Mouse (Mus musculus): ENCODE results near the gene Plce1. TPM values are rescaled to one million over a fixed set of nuclear protein-coding genes. Genes with fewer than 3 reads are reported as not detected.
"Not testable (repeated sequence)": the region's sequence is repeated elsewhere in the genome, so short reads cannot be mapped to it uniquely, and the experiment has no call there.

The Plce1 gene
- polyA plus RNA-seq, 1 experiment from 2014 or later = 3.9 TPM

DNA sequence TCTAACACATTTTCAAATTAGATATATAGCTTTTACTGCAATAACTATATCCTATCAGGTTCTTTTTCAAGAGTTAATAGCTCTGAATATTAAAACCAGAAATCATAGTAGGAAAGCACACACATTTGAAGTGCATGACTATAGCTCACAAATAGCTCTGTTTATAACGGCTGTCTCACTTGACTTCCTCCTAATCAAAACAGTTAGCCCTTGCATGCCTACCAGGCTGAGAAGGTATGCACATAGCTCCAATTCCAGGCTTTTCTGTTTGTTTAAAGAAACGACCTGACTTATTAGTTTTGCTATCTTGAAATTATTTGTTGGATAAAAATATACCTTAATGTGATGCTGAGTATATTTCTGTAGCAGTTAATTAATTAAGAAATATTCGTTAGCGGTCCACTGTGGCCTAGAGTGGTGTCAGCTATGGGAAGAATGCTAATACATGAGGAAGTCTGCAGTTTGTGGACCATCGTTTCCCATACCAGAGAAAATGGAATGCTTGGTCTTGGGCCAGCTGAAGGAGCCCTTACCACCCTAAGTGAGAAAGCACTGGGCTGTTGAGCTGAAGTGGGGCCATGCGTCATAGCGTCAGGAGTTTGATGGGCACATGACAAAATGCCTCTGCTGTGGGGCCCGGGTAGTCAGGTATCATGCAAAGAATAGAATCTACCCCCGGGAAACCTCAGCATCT, 146.3 kb downstream of the Plce1 start:
- 87% methylated on average over 9 of the region's 9 CpGs for WGBS
- Histone ChIP-seq H3K4me1 (ENCODE audit: control insufficient read depth, insufficient read depth, low read length) (no peaks in the 10 kb centered on the region), H3K4me3 (ENCODE audit: low read depth, low read length) (no peak overlapping the region), H3K36me3 (ENCODE audit: control insufficient read depth, insufficient read depth, low read length) (no peaks in the 10 kb centered on the region), H3K27ac (ENCODE audit: low read depth, low read length) (no peak overlapping the region), H3K4me2 (ENCODE audit: low read depth, low read length) (no peak overlapping the region), H3K9ac (replicated peaks; ENCODE audit: low read depth, low read length) (no peak overlapping the region), H3K9me3 (ENCODE audit: control insufficient read depth, low read length) (no peaks in the 10 kb centered on the region), H3K27me3 (ENCODE audit: control insufficient read depth, insufficient read depth, low read length) (no peaks in the 10 kb centered on the region)
- no peak for ATAC-seq (ENCODE audit: low read depth)

DNA sequence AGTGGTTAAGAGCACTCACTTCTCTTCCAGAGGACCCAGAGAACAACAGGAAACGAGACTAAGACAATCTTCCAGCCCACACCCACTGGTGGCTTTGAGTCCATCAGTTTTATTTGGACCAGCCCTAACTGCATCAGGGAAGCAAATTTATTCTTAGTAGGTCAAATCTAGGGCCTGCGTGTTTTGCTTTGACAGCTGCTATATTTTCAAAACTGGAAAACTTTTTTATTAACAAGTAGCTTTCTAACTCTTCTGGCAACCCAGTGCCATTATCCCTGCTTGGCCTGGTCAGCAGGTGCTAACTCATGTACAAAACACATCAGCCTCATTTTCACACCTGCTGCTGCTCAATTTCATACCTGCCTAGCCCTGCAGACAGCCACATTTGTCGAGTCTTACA, 151.3 kb downstream of the Plce1 start:
- Histone ChIP-seq H3K27ac (ENCODE audit: low read depth, low read length) (no peak overlapping the region), H3K4me2 (ENCODE audit: low read depth, low read length) (no peak overlapping the region), H3K4me1 (ENCODE audit: control insufficient read depth, insufficient read depth, low read length) (no peaks in the 10 kb centered on the region), H3K9me3 (ENCODE audit: control insufficient read depth, low read length) (no peaks in the 10 kb centered on the region), H3K27me3 (ENCODE audit: control insufficient read depth, insufficient read depth, low read length) (no peaks in the 10 kb centered on the region), H3K36me3 (ENCODE audit: control insufficient read depth, insufficient read depth, low read length) (no peaks in the 10 kb centered on the region), H3K4me3 (ENCODE audit: low read depth, low read length) (no peak overlapping the region), H3K9ac (replicated peaks; ENCODE audit: low read depth, low read length) (no peak overlapping the region)
- 81% methylated on average over 3 of the region's 3 CpGs for WGBS
- no peak for ATAC-seq (ENCODE audit: low read depth)

DNA sequence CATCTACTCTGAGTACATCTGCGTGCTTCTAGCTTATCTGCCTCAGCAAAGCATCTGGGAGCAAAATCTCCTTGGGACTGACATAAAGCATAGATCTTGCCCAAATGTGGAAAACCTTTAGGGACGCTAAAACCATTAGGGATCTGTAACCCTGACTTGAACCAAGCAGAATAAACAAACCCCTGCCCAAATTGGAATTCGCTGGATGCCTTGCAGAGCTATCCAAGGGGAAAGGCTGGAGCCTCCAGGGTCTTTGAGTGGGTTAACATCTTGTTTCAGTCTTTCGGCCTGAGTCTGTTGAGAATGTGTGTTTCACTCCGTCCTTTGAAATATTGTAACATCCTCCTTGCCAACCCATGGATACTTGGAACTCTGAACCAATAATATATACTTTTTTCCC, 152.4 kb downstream of the Plce1 start:
- Histone ChIP-seq H3K27me3 (ENCODE audit: control insufficient read depth, insufficient read depth, low read length) (no peaks in the 10 kb centered on the region), H3K4me2 (ENCODE audit: low read depth, low read length) (no peak overlapping the region), H3K9me3 (ENCODE audit: control insufficient read depth, low read length) (no peaks in the 10 kb centered on the region), H3K9ac (replicated peaks; ENCODE audit: low read depth, low read length) (no peak overlapping the region), H3K27ac (ENCODE audit: low read depth, low read length) (no peak overlapping the region), H3K36me3 (ENCODE audit: control insufficient read depth, insufficient read depth, low read length) (no peaks in the 10 kb centered on the region), H3K4me1 (ENCODE audit: control insufficient read depth, insufficient read depth, low read length) (no peaks in the 10 kb centered on the region), H3K4me3 (ENCODE audit: low read depth, low read length) (no peak overlapping the region)
- WGBS = 73% methylated on average over 5 of the region's 5 CpGs
- ATAC-seq (ENCODE audit: low read depth) = no peak

DNA sequence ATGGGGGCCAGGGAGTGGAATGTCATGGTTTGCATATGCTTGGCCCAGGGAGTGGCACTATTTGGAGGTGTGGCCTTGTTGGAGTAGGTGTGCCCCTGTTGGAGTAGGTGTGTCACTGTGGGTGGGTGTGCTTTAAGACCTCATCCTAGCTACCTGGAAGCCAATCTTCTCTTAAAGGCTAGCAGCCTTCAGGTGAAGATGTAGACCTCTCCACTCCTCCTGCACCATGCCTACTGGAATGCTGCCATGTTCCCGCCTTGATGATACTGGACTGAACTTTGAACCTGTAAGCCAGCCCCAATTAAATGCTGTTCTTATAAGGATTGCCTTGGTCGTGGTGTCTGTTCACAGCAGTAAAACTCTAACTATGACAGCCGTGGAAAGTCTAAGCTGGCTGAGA, 158.1 kb downstream of the Plce1 start:
- H3K36me3 ChIP-seq (ENCODE audit: control insufficient read depth, insufficient read depth, low read length) = no peaks in the 10 kb centered on the region
- no peak overlapping the region for H3K27ac ChIP-seq (ENCODE audit: low read depth, low read length)
- 93% methylated on average over 3 of the region's 3 CpGs for WGBS
- no peaks in the 10 kb centered on the region for H3K4me1 ChIP-seq (ENCODE audit: control insufficient read depth, insufficient read depth, low read length)
- H3K4me2 ChIP-seq (ENCODE audit: low read depth, low read length) = no peak overlapping the region
- H3K9ac ChIP-seq (replicated peaks; ENCODE audit: low read depth, low read length) = no peak overlapping the region
- no peak for ATAC-seq (ENCODE audit: low read depth)
- no peak overlapping the region for H3K4me3 ChIP-seq (ENCODE audit: low read depth, low read length)
- H3K9me3 ChIP-seq (ENCODE audit: control insufficient read depth, low read length) = no peaks in the 10 kb centered on the region
- no peaks in the 10 kb centered on the region for H3K27me3 ChIP-seq (ENCODE audit: control insufficient read depth, insufficient read depth, low read length)

DNA sequence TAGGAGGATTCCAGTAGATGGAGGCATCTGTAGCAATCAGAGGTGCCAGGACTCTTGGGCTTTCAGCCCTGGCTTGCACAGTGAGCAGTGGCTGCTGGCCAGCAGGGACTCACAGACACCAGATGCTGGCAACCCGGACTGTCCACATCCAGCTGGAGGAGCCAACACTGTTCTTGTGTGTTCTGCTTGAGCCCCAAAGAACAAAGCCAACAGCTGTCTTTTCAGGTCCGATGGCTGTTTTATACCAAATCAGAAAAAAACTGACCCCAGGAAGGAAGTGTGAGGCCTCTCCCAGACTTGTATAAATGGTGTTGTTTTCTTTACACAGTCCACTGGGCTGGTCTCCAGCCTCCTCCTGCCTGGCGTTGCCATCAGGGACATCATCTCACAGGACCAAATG, 158.9 kb downstream of the Plce1 start:
- Histone ChIP-seq H3K9me3 (ENCODE audit: control insufficient read depth, low read length) (no peaks in the 10 kb centered on the region), H3K4me1 (ENCODE audit: control insufficient read depth, insufficient read depth, low read length) (no peaks in the 10 kb centered on the region), H3K27ac (ENCODE audit: low read depth, low read length) (no peak overlapping the region), H3K27me3 (ENCODE audit: control insufficient read depth, insufficient read depth, low read length) (no peaks in the 10 kb centered on the region), H3K4me3 (ENCODE audit: low read depth, low read length) (no peak overlapping the region), H3K4me2 (ENCODE audit: low read depth, low read length) (no peak overlapping the region), H3K9ac (replicated peaks; ENCODE audit: low read depth, low read length) (no peak overlapping the region), H3K36me3 (ENCODE audit: control insufficient read depth, insufficient read depth, low read length) (no peaks in the 10 kb centered on the region)
- ATAC-seq (ENCODE audit: low read depth) = no peak
- 73% methylated on average over 3 of the region's 3 CpGs for whole genome bisulfite sequencing

DNA sequence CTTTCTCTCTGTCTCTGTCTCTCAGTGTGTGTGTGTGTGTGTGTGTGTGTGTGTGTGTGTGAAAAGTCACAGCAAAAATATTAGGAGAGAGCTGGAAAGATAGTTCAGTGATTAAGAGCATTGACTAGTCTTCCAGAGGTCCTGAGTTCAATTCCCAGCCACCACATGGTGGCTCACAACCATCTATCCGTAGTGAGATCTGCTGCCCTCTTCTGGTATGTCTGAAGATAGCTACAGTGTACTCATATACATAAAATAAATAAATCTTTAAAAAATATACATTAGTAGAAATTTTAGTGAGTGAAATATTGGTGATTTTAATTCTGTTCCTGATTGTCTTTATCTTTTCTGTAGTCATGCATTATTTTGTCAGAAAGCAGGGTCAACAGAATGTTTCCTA, 161.6 kb downstream of the Plce1 start:
- H3K4me3 ChIP-seq (ENCODE audit: low read depth, low read length); H3K27me3 ChIP-seq (ENCODE audit: control insufficient read depth, insufficient read depth, low read length); H3K36me3 ChIP-seq (ENCODE audit: control insufficient read depth, insufficient read depth, low read length); ATAC-seq (ENCODE audit: low read depth); H3K4me1 ChIP-seq (ENCODE audit: control insufficient read depth, insufficient read depth, low read length); H3K9ac ChIP-seq (replicated peaks; ENCODE audit: low read depth, low read length); H3K9me3 ChIP-seq (ENCODE audit: control insufficient read depth, low read length); H3K4me2 ChIP-seq (ENCODE audit: low read depth, low read length); H3K27ac ChIP-seq (ENCODE audit: low read depth, low read length): not testable (repeated sequence)
- WGBS = 69% methylated on average over 1 of the region's 1 CpGs

DNA sequence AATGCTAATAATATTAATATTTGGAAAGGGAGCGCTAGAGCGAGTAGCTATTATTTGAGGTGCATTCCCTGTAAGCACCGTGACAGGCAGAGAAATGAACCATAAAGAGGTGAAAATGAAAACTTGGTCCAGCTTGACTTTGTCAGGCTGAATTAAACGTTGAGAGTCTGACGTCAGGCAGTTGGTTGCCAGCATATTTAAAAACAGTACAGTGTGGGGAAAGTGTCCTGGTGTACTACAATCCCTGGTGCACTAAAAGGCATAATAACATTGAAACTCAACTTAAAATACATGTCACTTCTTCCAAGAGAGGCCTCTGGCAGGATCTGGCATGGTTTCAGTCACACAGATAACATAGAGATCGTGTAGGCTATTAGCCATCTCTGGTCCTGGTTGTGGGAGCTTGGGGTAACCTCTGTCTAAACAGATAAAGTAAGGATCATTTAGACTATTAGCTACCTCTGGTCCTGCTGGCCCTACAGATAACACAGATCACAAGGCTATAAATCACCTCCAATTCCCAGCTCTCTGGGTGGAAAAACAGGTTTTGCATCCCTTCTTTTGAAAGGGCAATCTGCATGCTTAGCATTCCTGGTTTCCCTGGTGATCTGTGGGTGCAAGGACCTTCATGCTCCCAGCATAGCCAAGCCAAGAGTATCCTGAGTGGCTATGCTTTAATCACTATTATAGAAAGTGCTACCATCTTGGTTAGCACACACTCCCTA, 164.1 kb downstream of the Plce1 start:
- Histone ChIP-seq H3K4me3 (ENCODE audit: low read depth, low read length) (no peak overlapping the region), H3K9ac (replicated peaks; ENCODE audit: low read depth, low read length) (no peak overlapping the region), H3K27me3 (ENCODE audit: control insufficient read depth, insufficient read depth, low read length) (no peaks in the 10 kb centered on the region), H3K27ac (ENCODE audit: low read depth, low read length) (no peak overlapping the region), H3K4me2 (ENCODE audit: low read depth, low read length) (no peak overlapping the region), H3K9me3 (ENCODE audit: control insufficient read depth, low read length) (no peaks in the 10 kb centered on the region), H3K36me3 (ENCODE audit: control insufficient read depth, insufficient read depth, low read length) (no peaks in the 10 kb centered on the region), H3K4me1 (ENCODE audit: control insufficient read depth, insufficient read depth, low read length) (no peaks in the 10 kb centered on the region)
- 54% methylated on average over 6 of the region's 6 CpGs for WGBS
- no peak for ATAC-seq (ENCODE audit: low read depth)

DNA sequence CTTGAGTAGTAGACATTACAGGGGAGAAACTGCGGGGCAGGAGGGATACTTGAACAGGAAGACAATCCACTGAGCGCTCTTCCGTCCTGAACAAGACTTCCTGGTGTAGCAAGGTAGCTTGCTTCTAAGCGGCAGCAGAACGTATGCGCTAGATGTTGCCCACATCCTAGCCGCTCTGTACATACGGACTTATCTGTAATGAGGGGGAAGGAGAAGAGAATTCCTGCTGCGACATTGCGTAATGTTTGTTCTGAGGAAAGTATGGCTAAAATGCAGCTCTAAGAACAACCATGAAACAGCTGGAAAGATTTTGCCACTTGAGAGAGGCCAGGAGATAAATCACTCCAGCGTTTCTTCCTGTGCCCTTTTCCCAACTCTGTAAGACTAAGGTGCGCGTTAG, 177.1 kb downstream of the Plce1 start:
- Histone ChIP-seq H3K36me3 (ENCODE audit: control insufficient read depth, insufficient read depth, low read length) (no peaks in the 10 kb centered on the region), H3K4me2 (ENCODE audit: low read depth, low read length) (no peak overlapping the region), H3K27me3 (ENCODE audit: control insufficient read depth, insufficient read depth, low read length) (no peaks in the 10 kb centered on the region), H3K9me3 (ENCODE audit: control insufficient read depth, low read length) (no peaks in the 10 kb centered on the region), H3K4me3 (ENCODE audit: low read depth, low read length) (no peak overlapping the region), H3K4me1 (ENCODE audit: control insufficient read depth, insufficient read depth, low read length) (no peaks in the 10 kb centered on the region), H3K27ac (ENCODE audit: low read depth, low read length) (no peak overlapping the region), H3K9ac (replicated peaks; ENCODE audit: low read depth, low read length) (no peak overlapping the region)
- WGBS = 84% methylated on average over 13 of the region's 13 CpGs
- ATAC-seq (ENCODE audit: low read depth) = no peak

DNA sequence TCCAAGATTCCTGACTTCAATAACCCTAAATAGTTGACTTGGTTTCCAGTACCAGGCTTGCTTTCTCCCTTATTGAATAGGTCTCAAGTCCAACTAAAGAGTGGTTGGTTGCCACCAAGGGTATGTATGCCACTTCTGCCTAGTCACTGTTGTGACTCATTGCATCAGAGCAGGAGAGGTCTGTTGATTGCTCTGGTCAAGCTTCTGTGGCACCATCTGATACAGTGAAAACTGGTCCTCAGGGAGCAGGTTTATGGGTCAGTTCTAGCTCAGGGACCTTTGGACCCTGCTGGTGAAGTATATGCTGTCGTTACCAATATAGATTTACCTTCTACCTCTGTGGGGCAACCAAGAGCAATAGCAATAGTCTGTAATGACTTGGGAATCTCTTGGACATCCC, 184.5 kb downstream of the Plce1 start:
- WGBS = 94% methylated on average over 1 of the region's 1 CpGs

More for the DNA sequence above, 184.5 kb downstream of the Plce1 start:
- Histone ChIP-seq H3K27me3 (ENCODE audit: control insufficient read depth, insufficient read depth, low read length) (no peaks in the 10 kb centered on the region), H3K36me3 (ENCODE audit: control insufficient read depth, insufficient read depth, low read length) (no peaks in the 10 kb centered on the region), H3K4me3 (ENCODE audit: low read depth, low read length) (no peak overlapping the region), H3K27ac (ENCODE audit: low read depth, low read length) (no peak overlapping the region), H3K4me1 (ENCODE audit: control insufficient read depth, insufficient read depth, low read length) (no peaks in the 10 kb centered on the region), H3K9ac (replicated peaks; ENCODE audit: low read depth, low read length) (no peak overlapping the region), H3K9me3 (ENCODE audit: control insufficient read depth, low read length) (no peaks in the 10 kb centered on the region), H3K4me2 (ENCODE audit: low read depth, low read length) (no peak overlapping the region)
- no peak for ATAC-seq (ENCODE audit: low read depth)

Data from neural tube, embryonic 14.5 days (tissue).